25 mouse cellular contexts compared by ENCODE assay signal in the genomic region with DNA sequence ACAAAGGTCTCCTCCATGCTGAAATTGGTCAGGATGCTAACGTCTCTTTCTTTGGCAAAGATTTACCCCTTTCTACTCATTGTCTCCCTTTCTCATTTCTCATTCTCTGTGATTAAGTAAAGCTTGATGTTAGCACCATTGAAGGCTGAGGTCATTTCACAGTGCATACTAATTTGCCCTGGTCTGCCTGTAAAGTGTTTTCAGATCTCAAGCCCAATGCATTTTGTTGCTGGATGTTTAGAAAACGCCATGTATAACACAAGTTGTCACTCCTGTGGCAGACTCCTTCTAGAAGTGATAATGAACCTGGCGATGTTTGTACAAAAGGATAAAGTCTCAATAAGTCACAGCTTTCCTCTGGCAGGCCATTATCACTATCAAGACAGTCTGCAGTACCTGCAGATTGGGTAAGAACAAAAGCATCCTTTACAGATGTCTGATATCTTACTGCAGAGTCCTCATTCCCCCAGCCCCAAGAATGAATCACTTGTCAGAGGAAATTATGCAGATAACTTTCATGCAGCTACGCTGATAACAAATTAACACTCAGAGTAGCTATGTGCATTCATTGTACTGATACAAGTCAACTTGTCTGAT.
DNase-seq lines count a peak whose midpoint lies in the region; ATAC-seq lines count a peak whose summit lies in the region.
"Had no signal": no experiment of that assay in that cellular context is flagged by ENCODE, and none has a peak within 500 bp of the region (broad histone marks: within the 10 kb centered on the region; RNA-seq: fewer than 3 reads in every experiment).

No protein-coding gene starts in this region.

- no peaks in the 10 kb centered on the region for H3K4me1 ChIP-seq in forebrain, embryonic 13.5 days
- H3K4me1 ChIP-seq in forebrain, embryonic 16.5 days (replicated peaks; ENCODE audit: control insufficient read depth, insufficient read depth, low read length) = no peaks in the 10 kb centered on the region
- H3K4me1 ChIP-seq: embryonic facial prominence, embryonic 12.5 days; embryonic facial prominence, embryonic 15.5 days; heart, embryonic 10.5 days; heart, embryonic 13.5 days had no signal

- ATAC-seq in forebrain, embryonic 13.5 days = peak; percentile 51
- peak; percentile 59 for ATAC-seq in forebrain, embryonic 16.5 days
- ATAC-seq: CD4-positive, CD25-positive, alpha-beta regulatory T cell, adult 4 months; hindbrain, postnatal 0 days; inflammation-experienced regulatory T-cells, adult 6 months; intestine, embryonic 16.5 days had no signal

- H3K9me3 ChIP-seq in forebrain, embryonic 13.5 days (replicated peaks) = no peaks in the 10 kb centered on the region
- no peaks in the 10 kb centered on the region for H3K9me3 ChIP-seq in forebrain, embryonic 16.5 days (ENCODE audit: control insufficient read depth, low read length)
- H3K9me3 ChIP-seq: embryonic facial prominence, embryonic 12.5 days; embryonic facial prominence, embryonic 15.5 days; heart, embryonic 10.5 days; heart, embryonic 13.5 days had no signal

- DNase-seq in retina, postnatal 1 day = peak; percentile 7
- DNase-seq in retina, embryonic 14.5 days (ENCODE audit: low spot score) = no peak
- no peak for DNase-seq in urinary bladder, adult 18-20 months (ENCODE audit: low spot score in 2 of 2)
- DNase-seq in urinary bladder, postnatal 25 days (ENCODE audit: low spot score) = no peak
- DNase-seq: adrenal gland, adult 2 months; adrenal gland, postnatal 25 days; cerebellum, adult 18-20 months; cerebellum, adult 9-10 months; cerebellum, postnatal 14 days; gastrocnemius, postnatal 10 days; gastrocnemius, postnatal 36 days; heart, adult 2 months; heart, postnatal 14 days; heart, postnatal 4 days had no signal

- no peak overlapping the region for H3K27ac ChIP-seq in forebrain, embryonic 13.5 days
- H3K27ac ChIP-seq in forebrain, embryonic 16.5 days (ENCODE audit: low read length) = no peak overlapping the region
- H3K27ac ChIP-seq: embryonic facial prominence, embryonic 12.5 days; embryonic facial prominence, embryonic 15.5 days; heart, adult 2 months; heart, embryonic 10.5 days; heart, embryonic 13.5 days; hindbrain, embryonic 14.5 days; hindbrain, postnatal 0 days had no signal

- no peaks in the 10 kb centered on the region for H3K27me3 ChIP-seq in forebrain, embryonic 13.5 days
- H3K27me3 ChIP-seq in forebrain, embryonic 16.5 days (replicated peaks; ENCODE audit: control insufficient read depth, insufficient read depth, low read length) = no peaks in the 10 kb centered on the region
- H3K27me3 ChIP-seq: embryonic facial prominence, embryonic 12.5 days; embryonic facial prominence, embryonic 15.5 days; heart, embryonic 13.5 days had no signal

- 53% methylated on average over 4 of the region's 4 CpGs for WGBS in forebrain, embryonic 13.5 days
- 34% methylated on average over 4 of the region's 4 CpGs for WGBS in forebrain, embryonic 16.5 days

- no peak overlapping the region for H3K4me2 ChIP-seq in forebrain, embryonic 13.5 days
- H3K4me2 ChIP-seq in forebrain, embryonic 16.5 days (ENCODE audit: low read length) = no peak overlapping the region
- H3K4me2 ChIP-seq: embryonic facial prominence, embryonic 12.5 days; embryonic facial prominence, embryonic 15.5 days; heart, embryonic 13.5 days; hindbrain, embryonic 14.5 days had no signal

- no peak overlapping the region for H3K4me3 ChIP-seq in forebrain, embryonic 13.5 days
- H3K4me3 ChIP-seq in forebrain, embryonic 16.5 days (replicated peaks; ENCODE audit: low read length) = no peak overlapping the region
- H3K4me3 ChIP-seq: embryonic facial prominence, embryonic 12.5 days; embryonic facial prominence, embryonic 15.5 days; heart, adult 2 months; heart, embryonic 10.5 days; heart, embryonic 13.5 days had no signal

- H3K36me3 ChIP-seq in forebrain, embryonic 13.5 days (ENCODE audit: poor library complexity, severe bottlenecking) = no peaks in the 10 kb centered on the region
- H3K36me3 ChIP-seq in forebrain, embryonic 16.5 days (ENCODE audit: control insufficient read depth, insufficient read depth) = no peaks in the 10 kb centered on the region
- H3K36me3 ChIP-seq: embryonic facial prominence, embryonic 12.5 days; embryonic facial prominence, embryonic 15.5 days; heart, embryonic 10.5 days; heart, embryonic 13.5 days had no signal

- H3K9ac ChIP-seq in forebrain, embryonic 13.5 days = no peak overlapping the region
- H3K9ac ChIP-seq in forebrain, embryonic 16.5 days (replicated peaks; ENCODE audit: low read depth, low read length) = no peak overlapping the region
- H3K9ac ChIP-seq: embryonic facial prominence, embryonic 12.5 days; embryonic facial prominence, embryonic 15.5 days; heart, embryonic 13.5 days; hindbrain, embryonic 14.5 days had no signal
